Mouse (Mus musculus): ENCODE results near the gene Chchd3. TPM values are rescaled to one million over a fixed set of nuclear protein-coding genes. Genes with fewer than 3 reads are reported as not detected.

Gene Chchd3
- polyA plus RNA-seq, 1 experiment from 2014 or later, result 78.8 TPM

- Histone ChIP-seq H3K9ac (replicated peaks) (no peak overlapping the region), H3K27me3 (ENCODE audit: insufficient read depth, low read length) (no peaks in the 10 kb centered on the region), H3K4me2 (ENCODE audit: low read depth, low read length) (no peak overlapping the region), H3K4me1 (ENCODE audit: insufficient read depth) (no peaks in the 10 kb centered on the region), H3K9me3 (ENCODE audit: low read length) (no peaks in the 10 kb centered on the region), H3K27ac (ENCODE audit: low read depth) (0 out of 2 replicates have a peak overlapping the region, but pooled peaks have one; percentile 18), H3K4me3 (ENCODE audit: low read depth, low read length) (no peak overlapping the region), H3K36me3 (replicated peaks; ENCODE audit: insufficient read depth, low read length) (no peaks in the 10 kb centered on the region)
- TF ChIP-seq CTCF (IDR thresholded peaks at IDR 0.05; ENCODE audit: low read depth) (no peak), EP300 (IDR thresholded peaks at IDR 0.05; ENCODE audit: low read depth) (no peak)
- 82% methylated on average over 1 of the region's 1 CpGs for whole genome bisulfite sequencing (ENCODE audit: insufficient replicate concordance)
- DNase-seq, result no peak
- no peak for ATAC-seq
These were observed 63.5 kb downstream of the Chchd3 start for GRCm38 (mm10) chr6:32996597-32996996.

GRCm38 (mm10) chr6:32993847-32994246 lies 66.2 kb downstream of the Chchd3 start:
- Histone ChIP-seq H3K27ac (ENCODE audit: low read depth) (no peak overlapping the region), H3K9me3 (ENCODE audit: low read length) (no peaks in the 10 kb centered on the region), H3K27me3 (ENCODE audit: insufficient read depth, low read length) (no peaks in the 10 kb centered on the region), H3K4me1 (ENCODE audit: insufficient read depth) (no peaks in the 10 kb centered on the region), H3K36me3 (replicated peaks; ENCODE audit: insufficient read depth, low read length) (no peaks in the 10 kb centered on the region), H3K9ac (replicated peaks) (no peak overlapping the region), H3K4me2 (ENCODE audit: low read depth, low read length) (no peak overlapping the region), H3K4me3 (ENCODE audit: low read depth, low read length) (no peak overlapping the region)
- no peak for DNase-seq
- WGBS (ENCODE audit: insufficient replicate concordance), result 87% methylated on average over 1 of the region's 1 CpGs
- TF ChIP-seq CTCF (IDR thresholded peaks at IDR 0.05; ENCODE audit: low read depth), result no peak
- no peak for TF ChIP-seq EP300 (IDR thresholded peaks at IDR 0.05; ENCODE audit: low read depth)
- ATAC-seq, result no peak

- TF ChIP-seq CTCF (IDR thresholded peaks at IDR 0.05; ENCODE audit: low read depth) (no peak), EP300 (IDR thresholded peaks at IDR 0.05; ENCODE audit: low read depth) (no peak)
- no peaks in the 10 kb centered on the region for H3K27me3 ChIP-seq (ENCODE audit: insufficient read depth, low read length)
- H3K36me3 ChIP-seq (replicated peaks; ENCODE audit: insufficient read depth, low read length), result no peaks in the 10 kb centered on the region
- no peaks in the 10 kb centered on the region for H3K9me3 ChIP-seq (ENCODE audit: low read length)
- 65% methylated on average over 12 of the region's 12 CpGs for WGBS (ENCODE audit: insufficient replicate concordance)
- H3K4me2 ChIP-seq (ENCODE audit: low read depth, low read length), result no peak overlapping the region
- H3K4me3 ChIP-seq (ENCODE audit: low read depth, low read length), result no peak overlapping the region
- H3K27ac ChIP-seq (ENCODE audit: low read depth), result no peak overlapping the region
- ATAC-seq, result no peak
- H3K4me1 ChIP-seq (ENCODE audit: insufficient read depth), result no peaks in the 10 kb centered on the region
- H3K9ac ChIP-seq (replicated peaks), result no peak overlapping the region
- no peak for DNase-seq
These were observed 69.9 kb downstream of the Chchd3 start for GRCm38 (mm10) chr6:32990061-32990633.

GRCm38 (mm10) chr6:32988561-32988960 lies 71.5 kb downstream of the Chchd3 start:
- H3K4me2 ChIP-seq (ENCODE audit: low read depth, low read length), result no peak overlapping the region
- H3K27me3 ChIP-seq (ENCODE audit: insufficient read depth, low read length), result no peaks in the 10 kb centered on the region
- ATAC-seq (no peak), DNase-seq (no peak)
- H3K9ac ChIP-seq (replicated peaks), result no peak overlapping the region
- H3K27ac ChIP-seq (ENCODE audit: low read depth), result no peak overlapping the region
- H3K36me3 ChIP-seq (replicated peaks; ENCODE audit: insufficient read depth, low read length), result no peaks in the 10 kb centered on the region
- H3K4me3 ChIP-seq (ENCODE audit: low read depth, low read length), result no peak overlapping the region
- WGBS (ENCODE audit: insufficient replicate concordance), result 82% methylated on average over 8 of the region's 8 CpGs
- H3K4me1 ChIP-seq (ENCODE audit: insufficient read depth), result no peaks in the 10 kb centered on the region
- TF ChIP-seq EP300 (IDR thresholded peaks at IDR 0.05; ENCODE audit: low read depth) (no peak), CTCF (IDR thresholded peaks at IDR 0.05; ENCODE audit: low read depth) (no peak)
- no peaks in the 10 kb centered on the region for H3K9me3 ChIP-seq (ENCODE audit: low read length)

- WGBS (ENCODE audit: insufficient replicate concordance), result 88% methylated on average over 5 of the region's 5 CpGs
- Histone ChIP-seq H3K4me1 (ENCODE audit: insufficient read depth) (no peaks in the 10 kb centered on the region), H3K9me3 (ENCODE audit: low read length) (no peaks in the 10 kb centered on the region), H3K4me2 (ENCODE audit: low read depth, low read length) (no peak overlapping the region), H3K4me3 (ENCODE audit: low read depth, low read length) (no peak overlapping the region), H3K27ac (ENCODE audit: low read depth) (no peak overlapping the region), H3K9ac (replicated peaks) (no peak overlapping the region), H3K36me3 (replicated peaks; ENCODE audit: insufficient read depth, low read length) (no peaks in the 10 kb centered on the region), H3K27me3 (ENCODE audit: insufficient read depth, low read length) (no peaks in the 10 kb centered on the region)
- ATAC-seq (no peak), DNase-seq (no peak)
- no peak for TF ChIP-seq CTCF (IDR thresholded peaks at IDR 0.05; ENCODE audit: low read depth)
- no peak for TF ChIP-seq EP300 (IDR thresholded peaks at IDR 0.05; ENCODE audit: low read depth)
These were observed 76.2 kb downstream of the Chchd3 start for GRCm38 (mm10) chr6:32983876-32984275.

GRCm38 (mm10) chr6:32981253-32981652 lies 78.8 kb downstream of the Chchd3 start:
- Histone ChIP-seq H3K36me3 (replicated peaks; ENCODE audit: insufficient read depth, low read length) (no peaks in the 10 kb centered on the region), H3K27me3 (ENCODE audit: insufficient read depth, low read length) (no peaks in the 10 kb centered on the region), H3K27ac (ENCODE audit: low read depth) (no peak overlapping the region), H3K9me3 (ENCODE audit: low read length) (no peaks in the 10 kb centered on the region), H3K4me1 (ENCODE audit: insufficient read depth) (0 out of 2 replicates have a peak, but pooled peaks cover 3% of the 10 kb centered on the region), H3K4me3 (ENCODE audit: low read depth, low read length) (no peak overlapping the region), H3K4me2 (ENCODE audit: low read depth, low read length) (no peak overlapping the region), H3K9ac (replicated peaks) (no peak overlapping the region)
- ATAC-seq, result no peak
- 87% methylated on average over 11 of the region's 11 CpGs for WGBS (ENCODE audit: insufficient replicate concordance)
- TF ChIP-seq CTCF (IDR thresholded peaks at IDR 0.05; ENCODE audit: low read depth) (no peak), EP300 (IDR thresholded peaks at IDR 0.05; ENCODE audit: low read depth) (no peak)
- no peak for DNase-seq
